Mouse (Mus musculus) limb, embryonic 12.5 days (tissue): ENCODE data around the gene Dusp23. TPM values are rescaled to one million over a fixed set of nuclear protein-coding genes. Genes with fewer than 3 reads are reported as not detected.
A peak's percentile ranks its signal among the peaks of the same experiment; 100 is the strongest.

Source experiments
- ATAC-seq: fragments of 200-750 bp; cut with Nextera tagmentation; 2 replicates; pipeline ENCODE4 v1.8.0; 2017; ENCODE audit warnings: low read depth, moderate TSS enrichment; ENCODE audit not compliant: insufficient number of reproducible peaks, insufficient read depth, low FRiP score, low TSS enrichment
- H3K27ac ChIP-seq: fragments of 300-500 bp; sonication (generic); 2 replicates; pipeline ENCODE4 v1.5.1; 2016; ENCODE audit warnings: mild to moderate bottlenecking, moderate library complexity
- H3K27me3 ChIP-seq: fragments of 300-500 bp; sonication (generic); 2 replicates; pipeline ENCODE4 v1.6.1; 2016; ENCODE audit warnings: mild to moderate bottlenecking, moderate library complexity
- H3K36me3 ChIP-seq: fragments of 300-500 bp; sonication (generic); 2 replicates; pipeline ENCODE4 v1.6.1; 2016; ENCODE audit warnings: mild to moderate bottlenecking, moderate library complexity
- H3K4me1 ChIP-seq: fragments of 300-500 bp; sonication (generic); replicated peaks from 2 replicates; pipeline ENCODE4 v1.6.1; 2016
- H3K4me2 ChIP-seq: fragments of 300-500 bp; sonication (generic); 2 replicates; pipeline ENCODE4 v1.6.1; 2016; ENCODE audit warnings: mild to moderate bottlenecking, moderate library complexity
- H3K4me3 ChIP-seq: fragments of 300-500 bp; sonication (generic); replicated peaks from 2 replicates; pipeline ENCODE4 v1.5.1; 2016; ENCODE audit warnings: mild to moderate bottlenecking
- H3K9ac ChIP-seq: fragments of 300-500 bp; sonication (generic); replicated peaks from 2 replicates; pipeline ENCODE4 v1.6.1; 2016; ENCODE audit warnings: mild to moderate bottlenecking, moderate library complexity
- H3K9me3 ChIP-seq: fragments of 300-500 bp; sonication (generic); 2 replicates; pipeline ENCODE4 v1.6.1; 2016; ENCODE audit warnings: mild to moderate bottlenecking, moderate library complexity
- WGBS: fragments of 180-500 bp; shearing (Covaris S2); methylation state at CpG from one replicate; pipeline ENCODE4 v1.1.7; 2016; 5-methylcytosine and 5-hydroxymethylcytosine counted together
- polyA plus RNA-seq: library from polyadenylated mRNA; unstranded; fragments of >200 nt; fragmentation: Nextera tagmentation; extraction: Ambion mirVana; gene quantifications from 2 replicates; pipeline ENCODE4 v1.2.1, GENCODE M21; 2016

Gene Dusp23
- polyA plus RNA-seq, 1 experiment from 2014 or later = 9.6 TPM

DNA sequence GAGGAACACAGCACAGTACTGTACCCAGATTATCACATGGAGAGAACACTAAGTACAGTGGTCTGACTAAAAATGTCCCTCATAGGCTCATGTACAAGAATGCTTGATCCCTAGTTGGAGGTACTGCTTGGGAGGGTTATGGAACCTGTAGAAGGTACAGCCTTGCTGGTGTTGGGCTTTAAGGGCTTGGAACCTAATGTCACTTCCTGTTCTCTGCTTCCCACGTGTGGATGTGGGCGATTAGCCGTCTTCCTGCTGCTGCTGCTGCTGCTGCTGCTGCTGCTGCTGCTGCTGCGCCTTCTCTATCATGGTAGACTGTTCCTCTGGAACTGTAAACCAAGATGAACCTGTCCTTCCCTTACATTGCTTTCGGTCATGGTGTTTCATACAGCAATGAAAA, 9.2 kb downstream of the Dusp23 start:
- ATAC-seq = no peak
- H3K4me3 ChIP-seq = no peak overlapping the region
- no peaks in the 10 kb centered on the region for H3K9me3 ChIP-seq
- no peaks in the 10 kb centered on the region for H3K36me3 ChIP-seq
- H3K4me2 ChIP-seq = no peak overlapping the region
- H3K9ac ChIP-seq = no peak overlapping the region
- WGBS = 51% methylated on average over 5 of the region's 5 CpGs
- 0 out of 2 replicates have a peak, but pooled peaks cover 4% of the 10 kb centered on the region for H3K4me1 ChIP-seq
- no peak overlapping the region for H3K27ac ChIP-seq
- no peaks in the 10 kb centered on the region for H3K27me3 ChIP-seq

GRCm38 (mm10) chr1:172619235-172619634, 13.5 kb downstream of the Dusp23 start:
- peaks cover 29% of the 10 kb centered on the region for H3K4me1 ChIP-seq
- H3K9me3 ChIP-seq = no peaks in the 10 kb centered on the region
- H3K4me2 ChIP-seq = no peak overlapping the region
- no peak for ATAC-seq
- no peaks in the 10 kb centered on the region; the same call in 1 of the 2 replicates for H3K27me3 ChIP-seq
- no peaks in the 10 kb centered on the region for H3K36me3 ChIP-seq
- 17% methylated on average over 7 of the region's 7 CpGs for WGBS
- no peak overlapping the region for H3K27ac ChIP-seq
- H3K9ac ChIP-seq = no peak overlapping the region
- H3K4me3 ChIP-seq = no peak overlapping the region

DNA sequence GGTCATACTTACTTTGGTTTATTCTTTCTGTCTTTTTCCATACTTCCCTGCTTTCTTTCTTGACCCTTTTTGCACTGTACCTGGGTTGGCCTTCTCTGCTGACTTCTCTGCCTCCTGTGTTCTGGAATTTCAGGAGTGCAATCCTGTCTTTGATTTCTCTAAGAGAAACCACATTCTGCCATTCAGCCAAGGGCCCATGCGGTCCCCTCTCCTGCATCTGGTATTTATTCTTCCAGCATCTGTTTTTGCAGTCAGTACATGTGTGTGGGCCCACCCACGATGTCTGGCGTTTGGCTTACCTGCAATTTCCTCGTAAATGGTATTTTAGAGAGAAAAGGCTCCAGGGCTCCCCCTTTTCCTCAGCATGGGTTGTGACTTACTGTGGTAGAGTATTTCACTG, 14.6 kb downstream of the Dusp23 start:
- Histone ChIP-seq H3K4me1 (peaks cover 24% of the 10 kb centered on the region), H3K9ac (no peak overlapping the region), H3K9me3 (no peaks in the 10 kb centered on the region), H3K4me2 (peak overlapping the region; percentile 73), H3K36me3 (no peaks in the 10 kb centered on the region), H3K27ac (0 out of 2 replicates have a peak overlapping the region, but pooled peaks have one; percentile 26), H3K4me3 (no peak overlapping the region), H3K27me3 (no peaks in the 10 kb centered on the region; the same call in 1 of the 2 replicates)
- peak; percentile 75 for ATAC-seq
- WGBS = 6% methylated on average over 4 of the region's 4 CpGs

DNA sequence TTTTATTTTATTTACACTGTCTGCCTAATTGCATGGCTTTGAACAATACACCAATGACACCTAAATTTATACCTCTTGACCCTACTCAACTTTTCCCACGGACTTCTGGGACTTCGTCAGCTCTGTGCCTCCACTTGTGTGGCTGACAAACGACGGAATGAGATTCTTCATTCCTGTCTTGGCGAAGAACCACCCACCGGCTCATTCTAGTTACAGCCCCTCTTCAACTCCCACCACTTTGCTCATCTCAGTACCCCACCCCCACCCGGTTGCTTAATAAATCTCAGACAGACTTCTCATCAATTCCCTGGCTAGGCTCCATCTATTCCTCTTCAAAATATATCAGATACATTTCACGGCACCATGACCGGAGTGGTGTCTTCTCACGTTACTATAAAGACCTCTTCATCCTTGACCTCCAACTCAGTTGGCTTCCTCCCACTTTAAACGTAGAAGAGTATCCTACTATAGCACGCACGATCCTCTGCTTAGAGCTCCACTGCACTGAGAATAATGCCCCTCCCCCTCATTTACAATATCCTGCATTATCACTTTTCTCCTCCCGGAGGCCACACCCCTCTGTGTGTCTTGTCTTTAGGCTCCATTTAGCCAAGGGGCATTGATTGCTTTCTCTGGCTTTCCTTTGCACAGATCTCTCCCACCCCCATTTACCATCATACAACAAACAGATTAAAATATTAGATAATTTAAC, 15.2 kb downstream of the Dusp23 start:
- no peak for ATAC-seq
- H3K27me3 ChIP-seq = no peaks in the 10 kb centered on the region; the same call in 1 of the 2 replicates
- H3K9ac ChIP-seq = no peak overlapping the region
- peak overlapping the region; percentile 32 for H3K4me3 ChIP-seq
- WGBS = 21% methylated on average over 14 of the region's 14 CpGs
- peak overlapping the region; percentile 25; the same call in 1 of the 2 replicates for H3K27ac ChIP-seq
- H3K36me3 ChIP-seq = no peaks in the 10 kb centered on the region
- peaks cover 24% of the 10 kb centered on the region for H3K4me1 ChIP-seq
- no peaks in the 10 kb centered on the region for H3K9me3 ChIP-seq
- peak overlapping the region; percentile 73 for H3K4me2 ChIP-seq

GRCm38 (mm10) chr1:172616537-172617300, 16.0 kb downstream of the Dusp23 start:
- Histone ChIP-seq H3K36me3 (no peaks in the 10 kb centered on the region), H3K9ac (peak overlapping the region; percentile 52), H3K9me3 (no peaks in the 10 kb centered on the region), H3K4me1 (peaks cover 24% of the 10 kb centered on the region), H3K4me3 (peak overlapping the region; percentile 32), H3K4me2 (peak overlapping the region; percentile 73), H3K27me3 (no peaks in the 10 kb centered on the region; the same call in 1 of the 2 replicates), H3K27ac (peak overlapping the region; percentile 23; the same call in 1 of the 2 replicates)
- WGBS = 13% methylated on average over 22 of the region's 22 CpGs
- peak; percentile 63 for ATAC-seq

DNA sequence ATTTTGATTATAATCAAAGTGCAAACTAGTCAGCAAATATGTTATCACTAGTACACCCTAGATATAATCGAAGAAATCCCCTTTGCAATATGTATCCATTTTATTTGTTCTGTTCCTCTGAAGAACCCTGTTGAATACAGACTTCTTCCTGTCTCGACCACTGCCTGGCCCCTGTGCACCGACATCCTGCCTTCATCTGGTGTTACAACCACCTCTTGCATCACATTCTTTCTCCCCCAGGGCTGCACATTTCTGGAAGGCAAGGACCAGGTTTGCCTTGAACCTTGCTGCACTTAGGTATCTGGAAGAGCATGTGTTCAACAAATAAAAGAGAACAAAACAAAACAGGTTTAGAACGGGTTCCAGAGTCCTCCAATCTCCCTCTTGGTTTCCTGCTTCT, 17.4 kb downstream of the Dusp23 start:
- Histone ChIP-seq H3K4me1 (peaks cover 24% of the 10 kb centered on the region), H3K36me3 (no peaks in the 10 kb centered on the region), H3K9ac (no peak overlapping the region), H3K27me3 (no peaks in the 10 kb centered on the region; the same call in 1 of the 2 replicates), H3K4me3 (no peak overlapping the region), H3K27ac (no peak overlapping the region), H3K9me3 (no peaks in the 10 kb centered on the region), H3K4me2 (no peak overlapping the region)
- WGBS = 65% methylated on average over 4 of the region's 4 CpGs
- no peak for ATAC-seq

- Histone ChIP-seq H3K27me3 (no peaks in the 10 kb centered on the region; the same call in 1 of the 2 replicates), H3K27ac (no peak overlapping the region), H3K4me2 (no peak overlapping the region), H3K9me3 (no peaks in the 10 kb centered on the region), H3K9ac (no peak overlapping the region), H3K36me3 (no peaks in the 10 kb centered on the region), H3K4me1 (peaks cover 24% of the 10 kb centered on the region), H3K4me3 (no peak overlapping the region)
- ATAC-seq = no peak
- WGBS = 88% methylated on average over 10 of the region's 10 CpGs
Observed at GRCm38 (mm10) chr1:172614654-172615053, 18.1 kb downstream of the Dusp23 start.

GRCm38 (mm10) chr1:172612745-172613144, 20.0 kb downstream of the Dusp23 start:
- Histone ChIP-seq H3K9me3 (no peaks in the 10 kb centered on the region), H3K36me3 (no peaks in the 10 kb centered on the region), H3K4me1 (peaks cover 17% of the 10 kb centered on the region), H3K4me3 (no peak overlapping the region), H3K4me2 (no peak overlapping the region), H3K27me3 (peaks cover 3% of the 10 kb centered on the region; the same call in 1 of the 2 replicates), H3K9ac (no peak overlapping the region), H3K27ac (no peak overlapping the region)
- 43% methylated on average over 1 of the region's 1 CpGs for WGBS
- no peak for ATAC-seq

- Histone ChIP-seq H3K36me3 (no peaks in the 10 kb centered on the region), H3K4me2 (no peak overlapping the region), H3K4me3 (no peak overlapping the region), H3K4me1 (0 out of 2 replicates have a peak, but pooled peaks cover 4% of the 10 kb centered on the region), H3K9ac (no peak overlapping the region), H3K9me3 (no peaks in the 10 kb centered on the region), H3K27me3 (peaks cover 3% of the 10 kb centered on the region; the same call in 1 of the 2 replicates), H3K27ac (no peak overlapping the region)
- 78% methylated on average over 10 of the region's 10 CpGs for WGBS
- ATAC-seq = no peak
Observed at GRCm38 (mm10) chr1:172611304-172611703, 21.5 kb downstream of the Dusp23 start.

DNA sequence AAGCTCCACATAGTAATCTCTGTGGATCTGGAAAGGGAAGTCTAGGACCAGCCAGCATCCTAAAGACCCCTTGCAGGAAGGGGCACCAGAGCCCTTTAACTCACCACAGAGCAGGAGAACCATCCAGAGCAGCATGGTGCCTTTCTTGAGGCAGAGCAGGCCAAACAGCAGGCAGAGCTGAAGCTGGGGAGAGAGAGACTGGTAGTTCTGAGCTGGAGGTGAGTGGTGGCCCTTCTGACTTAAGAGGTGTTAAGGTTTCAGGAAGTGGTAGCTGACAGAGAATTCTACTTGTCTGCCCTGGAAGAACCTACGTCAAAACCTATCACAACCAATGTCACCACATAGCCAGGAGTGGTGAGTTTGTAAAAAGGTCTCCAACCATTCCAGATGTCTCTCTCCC, 30.4 kb downstream of the Dusp23 start, which contains the start of gene Fcrl6:
Gene Fcrl6 (minus strand): TSS at position 226 of the 400 bp plus-strand sequence.
- no peak within 1 kb of the TSS for H3K4me2 ChIP-seq
- H3K4me1 ChIP-seq = no peaks in the 10 kb centered on the region
- H3K9ac ChIP-seq = no peak within 1 kb of the TSS
- ATAC-seq = no peak
- no peak within 1 kb of the TSS for H3K27ac ChIP-seq
- H3K27me3 ChIP-seq = no peaks in the 10 kb centered on the region
- no peak within 1 kb of the TSS for H3K4me3 ChIP-seq
- H3K36me3 ChIP-seq = no peaks in the 10 kb centered on the region
- no peaks in the 10 kb centered on the region for H3K9me3 ChIP-seq
- 85% methylated on average over 1 of the region's 1 CpGs for WGBS

GRCm38 (mm10) chr1:172594495-172594894, 38.3 kb downstream of the Dusp23 start:
- H3K9me3 ChIP-seq = no peaks in the 10 kb centered on the region
- H3K4me1 ChIP-seq = no peaks in the 10 kb centered on the region
- 0 out of 2 replicates have a peak, but pooled peaks cover 4% of the 10 kb centered on the region for H3K27me3 ChIP-seq
- ATAC-seq = no peak
- no peak overlapping the region for H3K4me2 ChIP-seq
- no peak overlapping the region for H3K27ac ChIP-seq
- H3K36me3 ChIP-seq = no peaks in the 10 kb centered on the region
- no peak overlapping the region for H3K9ac ChIP-seq
- no peak overlapping the region for H3K4me3 ChIP-seq
